ENCODE assay signal across 19 mouse cellular contexts in genomic region chr1:73820701-73821100, GRCm38 (mm10).
DNase-seq lines count a peak whose midpoint lies in the region; ATAC-seq lines count a peak whose summit lies in the region.
"Had no signal": no experiment of that assay in that cellular context is flagged by ENCODE, and none has a peak within 500 bp of the region (broad histone marks: within the 10 kb centered on the region; RNA-seq: fewer than 3 reads in every experiment).

No protein-coding gene starts in this region.

- H3K4me2 ChIP-seq in heart, embryonic 12.5 days = no peak overlapping the region
- no peak overlapping the region for H3K4me2 ChIP-seq in kidney, embryonic 14.5 days (replicated peaks; ENCODE audit: low read depth, low read length)
- H3K4me2 ChIP-seq: forebrain, embryonic 15.5 days; hindbrain, embryonic 13.5 days had no signal

- H3K27me3 ChIP-seq in heart, embryonic 12.5 days (replicated peaks) = peaks cover 8% of the 10 kb centered on the region; the same call in 1 of the 2 replicates
- H3K27me3 ChIP-seq in kidney, embryonic 14.5 days (ENCODE audit: control insufficient read depth, insufficient read depth, low read length) = no peaks in the 10 kb centered on the region
- H3K27me3 ChIP-seq: forebrain, embryonic 15.5 days had no signal

- no peak overlapping the region for H3K4me3 ChIP-seq in heart, embryonic 12.5 days
- no peak overlapping the region for H3K4me3 ChIP-seq in kidney, embryonic 14.5 days (ENCODE audit: low read length)
- H3K4me3 ChIP-seq: erythroblast, embryonic 14.5 days; forebrain, embryonic 15.5 days; hindbrain, embryonic 13.5 days; left cerebral cortex, adult 2 months had no signal

- 67% methylated on average over 7 of the region's 7 CpGs for WGBS in heart, embryonic 12.5 days
- 47% methylated on average over 7 of the region's 7 CpGs for WGBS in kidney, embryonic 14.5 days

- H3K36me3 ChIP-seq in heart, embryonic 12.5 days = no peaks in the 10 kb centered on the region
- no peaks in the 10 kb centered on the region for H3K36me3 ChIP-seq in kidney, embryonic 14.5 days (ENCODE audit: control insufficient read depth, insufficient read depth, low read length)
- H3K36me3 ChIP-seq: forebrain, embryonic 15.5 days; hindbrain, embryonic 13.5 days had no signal

- H3K27ac ChIP-seq in heart, embryonic 12.5 days (ENCODE audit: poor library complexity, severe bottlenecking) = no peak overlapping the region
- H3K27ac ChIP-seq in kidney, embryonic 14.5 days (ENCODE audit: low read depth, low read length) = no peak overlapping the region
- H3K27ac ChIP-seq: forebrain, embryonic 15.5 days; hindbrain, embryonic 13.5 days; left cerebral cortex, adult 2 months had no signal

- peak; percentile 96 for DNase-seq in heart, adult 11 months
- peak; percentile 59 for DNase-seq in kidney, postnatal 10 days
- peak; percentile 43 for DNase-seq in gastrocnemius, postnatal 14 days
- peak; percentile 51 to 53 for DNase-seq in heart, postnatal 10 days
- no peak for DNase-seq in right cerebral cortex, postnatal 36 days (ENCODE audit: low spot score in 2 of 2)
- DNase-seq: cerebellum, adult 8-10 months; kidney, adult 8-10 months; layer of hippocampus, adult 9-11 months; left cerebral cortex, postnatal 4 days; liver; thymus, postnatal 25 days had no signal

- ATAC-seq in heart, embryonic 12.5 days (ENCODE audit: insufficient number of reproducible peaks, low FRiP score) = no peak
- no peak for ATAC-seq in kidney, embryonic 14.5 days (ENCODE audit: low FRiP score, low TSS enrichment)
- ATAC-seq: forebrain, embryonic 15.5 days; inflammation-experienced regulatory T-cells, adult 6 months; lung, postnatal 0 days had no signal

- H3K4me1 ChIP-seq in heart, embryonic 12.5 days (replicated peaks) = peaks cover 7% of the 10 kb centered on the region; the same call in 1 of the 2 replicates
- H3K4me1 ChIP-seq in kidney, embryonic 14.5 days (ENCODE audit: control insufficient read depth, insufficient read depth, low read length) = peaks cover 20% of the 10 kb centered on the region; the same call in 1 of the 2 replicates

- H3K9ac ChIP-seq in heart, embryonic 12.5 days = no peak overlapping the region
- H3K9ac ChIP-seq in kidney, embryonic 14.5 days (ENCODE audit: low read depth, low read length) = no peak overlapping the region
- H3K9ac ChIP-seq: forebrain, embryonic 15.5 days; hindbrain, embryonic 13.5 days had no signal

- H3K9me3 ChIP-seq in heart, embryonic 12.5 days (replicated peaks) = no peaks in the 10 kb centered on the region
- H3K9me3 ChIP-seq in kidney, embryonic 14.5 days (ENCODE audit: control insufficient read depth, low read length) = no peaks in the 10 kb centered on the region
- H3K9me3 ChIP-seq: forebrain, embryonic 15.5 days; hindbrain, embryonic 13.5 days had no signal

- intact Hi-C loops in gastrocnemius, postnatal 14 days (cut with DNase I; ENCODE audit: low total_unique reads) = loop anchor here (10.0 kb wide), 1 partner anchor 1096 kb away; no protein-coding TSS in a partner anchor
- intact Hi-C loops in heart, postnatal 10 days (cut with DNase I) = loop anchor here (10.0 kb wide), 1 partner anchor 1516 kb away; the partner anchor contains the start of gene Xrcc5

Comparison
In these comparisons a context has a peak if more than half of its experiments do, and no peak if none do; other contexts are left out.
1. DNase-seq: peak in heart, adult 11 months (single experiment), kidney, postnatal 10 days (single experiment), gastrocnemius, postnatal 14 days (single experiment) and heart, postnatal 10 days (2 of 2); none in right cerebral cortex, postnatal 36 days (0 of 2).